Mouse (Mus musculus) liver, embryonic 16.5 days (tissue): ENCODE measurements at regions not wholly inside any gene's neighbourhood (a gene's known extent, or its start where the extent isn't known, plus 50 kb on each side); places are given as distances from the start of the nearest gene placed in this dataset. TPM values are rescaled to one million over a fixed set of nuclear protein-coding genes. Genes with fewer than 3 reads are reported as not detected.

Source experiments
- ATAC-seq: fragments of 200-750 bp; cut with Nextera tagmentation; 2 replicates; pipeline ENCODE4 v1.8.0; 2017; ENCODE audit warnings: low read depth, mild to moderate bottlenecking, moderate number of reproducible peaks, moderate library complexity
- H3K27ac ChIP-seq: fragments of 300-500 bp; sonication (generic); 2 replicates; pipeline ENCODE4 v1.5.1; 2014; ENCODE audit warnings: mild to moderate bottlenecking, low read length
- H3K27me3 ChIP-seq: fragments of 300-500 bp; sonication (generic); 2 replicates; pipeline ENCODE4 v1.6.1; 2014; ENCODE audit warnings: low read depth, low read length, mixed read lengths; ENCODE audit not compliant: control insufficient read depth, insufficient read depth
- H3K36me3 ChIP-seq: fragments of 300-500 bp; sonication (generic); 2 replicates; pipeline ENCODE4 v1.6.1; 2014; ENCODE audit warnings: mild to moderate bottlenecking; ENCODE audit not compliant: control insufficient read depth, insufficient read depth
- H3K4me1 ChIP-seq: fragments of 300-500 bp; sonication (generic); 2 replicates; pipeline ENCODE4 v1.6.1; 2014; ENCODE audit warnings: low read depth, low read length, mixed read lengths; ENCODE audit not compliant: control insufficient read depth
- H3K4me2 ChIP-seq: fragments of 300-500 bp; sonication (generic); 2 replicates; pipeline ENCODE4 v1.6.1; 2014; ENCODE audit warnings: low read depth, low read length, mixed read lengths
- H3K4me3 ChIP-seq: fragments of 300-500 bp; sonication (generic); 2 replicates; pipeline ENCODE4 v1.5.1; 2014; ENCODE audit warnings: low read depth, mild to moderate bottlenecking, low read length
- H3K9ac ChIP-seq: fragments of 300-500 bp; sonication (generic); 2 replicates; pipeline ENCODE4 v1.6.1; 2014; ENCODE audit warnings: low read depth, low read length
- H3K9me3 ChIP-seq: fragments of 300-500 bp; sonication (generic); replicated peaks from 2 replicates; pipeline ENCODE4 v1.6.1; 2016; ENCODE audit warnings: low read length; ENCODE audit not compliant: control insufficient read depth
- WGBS: fragments of 180-500 bp; shearing (Covaris S2); extraction: QIAGEN DNeasy Blood & Tissue Kit; methylation state at CpG from one replicate; pipeline ENCODE4 v1.1.7; 2014; ENCODE audit not compliant: insufficient replicate concordance; 5-methylcytosine and 5-hydroxymethylcytosine counted together
- microRNA-seq: library from miRNA; unstranded; fragments of <30 nt; microRNA quantifications from one replicate; pipeline ENCODE4, GENCODE M21; 2016

GRCm38 (mm10) chr3:34959044-34959521 is 308.9 kb downstream of the Sox2 start:
- Histone ChIP-seq H3K4me2 (no peak overlapping the region), H3K4me3 (no peak overlapping the region), H3K27ac (no peak overlapping the region), H3K27me3 (no peaks in the 10 kb centered on the region), H3K9me3 (no peaks in the 10 kb centered on the region), H3K36me3 (no peaks in the 10 kb centered on the region), H3K9ac (no peak overlapping the region), H3K4me1 (no peaks in the 10 kb centered on the region)
- WGBS = 79% methylated on average over 19 of the region's 19 CpGs
- ATAC-seq = no peak

GRCm38 (mm10) chr3:34966442-34966841 is 316.2 kb downstream of the Sox2 start:
- Histone ChIP-seq H3K4me3 (no peak overlapping the region), H3K9ac (no peak overlapping the region), H3K27me3 (no peaks in the 10 kb centered on the region), H3K4me1 (no peaks in the 10 kb centered on the region), H3K9me3 (no peaks in the 10 kb centered on the region), H3K4me2 (no peak overlapping the region), H3K36me3 (no peaks in the 10 kb centered on the region), H3K27ac (no peak overlapping the region)
- 64% methylated on average over 6 of the region's 6 CpGs for WGBS
- no peak for ATAC-seq

- no peaks in the 10 kb centered on the region for H3K4me1 ChIP-seq
- H3K4me3 ChIP-seq = no peak overlapping the region
- H3K36me3 ChIP-seq = no peaks in the 10 kb centered on the region
- H3K27me3 ChIP-seq = no peaks in the 10 kb centered on the region
- H3K9ac ChIP-seq = no peak overlapping the region
- no peaks in the 10 kb centered on the region for H3K9me3 ChIP-seq
- 47% methylated on average over 2 of the region's 2 CpGs for WGBS
- H3K27ac ChIP-seq = no peak overlapping the region
- no peak for ATAC-seq
- H3K4me2 ChIP-seq = no peak overlapping the region
Measured at GRCm38 (mm10) chr3:34967911-34968310, 317.7 kb downstream of the Sox2 start.

- H3K9ac ChIP-seq = no peak overlapping the region
- ATAC-seq = no peak
- H3K4me2 ChIP-seq = no peak overlapping the region
- WGBS = 42% methylated on average over 4 of the region's 4 CpGs
- no peaks in the 10 kb centered on the region for H3K27me3 ChIP-seq
- H3K4me3 ChIP-seq = no peak overlapping the region
- no peak overlapping the region for H3K27ac ChIP-seq
- no peaks in the 10 kb centered on the region for H3K9me3 ChIP-seq
- H3K4me1 ChIP-seq = no peaks in the 10 kb centered on the region
- no peaks in the 10 kb centered on the region for H3K36me3 ChIP-seq
Measured at GRCm38 (mm10) chr3:34971536-34971935, 321.3 kb downstream of the Sox2 start.

GRCm38 (mm10) chr3:34974371-34974770 is 324.2 kb downstream of the Sox2 start:
- Histone ChIP-seq H3K27me3 (no peaks in the 10 kb centered on the region), H3K4me2 (no peak overlapping the region), H3K4me3 (no peak overlapping the region), H3K9ac (no peak overlapping the region), H3K27ac (no peak overlapping the region), H3K9me3 (no peaks in the 10 kb centered on the region), H3K4me1 (no peaks in the 10 kb centered on the region), H3K36me3 (no peaks in the 10 kb centered on the region)
- WGBS = 55% methylated on average over 7 of the region's 7 CpGs
- ATAC-seq = no peak

Small RNA genes lying in the stretch of these regions (microRNA-seq; reads per million reads assigned to microRNA genes)
- not detected for gene Mir6378
